Mouse (Mus musculus) retina, adult 2 months (tissue): ENCODE results near the gene Cobl.

Experiments used
- DNase-seq: peaks from one replicate; pipeline ENCODE4 v3.0.0-alpha.2; 2012; ENCODE audit warnings: low read depth, low spot score

Cobl gene

DNA sequence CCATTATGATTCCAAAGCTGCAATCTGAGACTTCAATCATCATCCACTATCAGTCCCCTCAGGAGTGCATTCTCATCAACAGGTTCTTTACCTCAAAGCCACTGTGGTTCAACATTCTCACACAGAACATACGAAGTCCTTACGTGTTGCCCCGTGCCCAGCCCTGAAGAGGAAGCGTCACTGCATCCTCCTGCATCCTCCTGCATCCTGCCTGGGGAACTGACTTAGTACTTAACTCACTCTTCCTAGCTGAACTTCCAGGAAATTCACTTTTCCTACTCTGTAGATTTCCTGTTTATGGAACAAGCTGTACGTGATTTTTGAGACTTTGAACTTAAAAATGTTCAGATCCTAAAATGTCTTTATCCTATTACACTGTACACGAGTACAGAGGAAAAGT lies 153.3 kb downstream of the Cobl start:
- DNase-seq, result no peak

DNA sequence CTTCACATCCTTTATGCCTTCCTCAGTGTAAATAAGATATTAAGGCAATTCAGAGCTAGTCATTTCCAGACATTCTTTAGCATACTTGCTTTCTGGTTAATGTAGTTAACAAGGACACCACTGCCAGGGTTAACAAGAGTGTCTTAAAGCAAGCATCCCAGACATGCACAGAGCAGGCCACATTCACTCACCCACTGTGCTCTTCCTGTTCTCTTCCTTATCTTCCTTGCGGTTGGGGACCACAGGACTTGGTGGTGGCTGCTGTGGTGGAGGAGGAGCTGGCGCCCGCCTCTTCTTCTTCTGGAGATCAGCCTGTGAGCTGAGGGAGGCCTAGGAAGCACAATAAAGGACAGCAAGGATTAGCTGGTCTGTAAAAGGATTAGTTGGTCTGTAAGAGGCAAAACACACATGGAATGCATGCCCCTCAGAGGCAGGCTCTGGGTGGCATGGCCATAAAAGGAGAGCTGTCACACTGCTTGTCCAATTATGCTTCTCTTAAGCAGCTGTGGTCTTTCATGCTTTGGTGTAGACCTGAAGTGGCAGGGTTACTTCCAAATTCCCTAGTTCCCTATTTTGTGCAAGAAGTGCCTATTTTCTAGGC lies 155.2 kb downstream of the Cobl start:
- no peak for DNase-seq

DNA sequence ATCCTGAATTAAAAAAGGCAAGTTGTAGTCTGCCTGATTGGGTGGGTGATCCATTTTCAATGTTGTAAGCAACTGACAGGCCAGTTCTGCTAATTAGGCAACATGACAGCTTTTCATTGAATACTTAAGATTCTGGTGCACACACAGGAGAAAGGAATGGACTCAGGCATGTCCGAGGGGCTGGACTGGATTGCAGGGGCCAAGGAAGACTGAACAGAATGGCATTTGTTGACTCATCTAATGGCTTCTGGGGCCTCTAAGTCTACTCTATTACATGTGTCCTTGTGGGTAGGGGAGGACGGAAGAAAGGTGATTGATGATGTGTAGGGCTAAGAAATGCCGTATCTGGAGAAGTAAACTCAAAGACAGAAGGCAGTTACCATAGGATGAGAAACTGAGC lies 159.9 kb downstream of the Cobl start:
- no peak for DNase-seq

DNA sequence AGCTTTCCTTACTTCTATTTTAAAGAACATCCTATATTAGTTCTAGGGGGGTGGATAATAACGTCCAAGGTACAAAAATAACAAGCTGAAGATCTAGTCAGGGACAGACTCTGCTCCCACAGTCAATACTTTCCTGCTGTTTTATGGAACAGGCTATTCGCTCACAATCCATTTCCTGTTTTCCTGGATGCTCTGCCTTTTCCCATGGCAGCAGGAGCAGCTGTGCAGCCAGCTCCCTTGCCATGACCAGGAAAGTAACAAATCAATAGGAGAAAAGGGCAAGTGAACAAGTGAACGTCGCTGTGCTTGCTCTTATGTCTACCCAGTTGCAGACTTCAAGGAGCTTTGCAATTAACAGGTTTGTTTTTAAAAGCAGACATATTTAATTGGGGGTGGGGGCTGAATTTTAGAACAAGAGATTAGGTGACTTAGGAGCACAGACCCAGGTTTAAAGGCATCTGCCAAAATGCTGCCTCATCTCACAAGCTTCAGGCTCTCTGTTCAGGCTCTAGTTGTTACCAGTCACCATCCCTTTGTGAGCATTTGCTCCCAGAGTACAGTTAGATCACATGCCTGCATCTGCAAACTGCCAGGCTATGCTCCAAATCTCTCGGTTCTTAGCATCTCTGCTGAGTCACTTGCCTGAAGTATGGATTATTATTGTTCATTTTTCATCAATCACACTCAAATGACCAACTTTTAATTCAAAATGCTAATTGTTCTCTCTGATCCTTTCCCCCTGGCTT lies 164.9 kb downstream of the Cobl start:
- DNase-seq, result no peak

DNA sequence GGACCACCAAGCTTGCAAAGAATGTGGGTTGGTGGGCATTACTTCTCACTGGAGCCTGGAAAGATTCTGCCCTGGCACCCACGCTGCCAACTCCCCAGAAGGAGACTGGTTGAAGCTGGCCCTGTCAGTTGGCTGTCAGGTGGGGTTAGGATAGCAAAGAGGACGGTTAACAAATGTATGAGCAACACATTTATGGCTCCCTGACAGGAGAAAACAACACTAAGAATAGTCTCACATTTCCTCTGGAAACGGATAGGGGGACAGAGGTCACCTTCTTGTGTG lies 173.2 kb downstream of the Cobl start:
- DNase-seq, result no peak

DNA sequence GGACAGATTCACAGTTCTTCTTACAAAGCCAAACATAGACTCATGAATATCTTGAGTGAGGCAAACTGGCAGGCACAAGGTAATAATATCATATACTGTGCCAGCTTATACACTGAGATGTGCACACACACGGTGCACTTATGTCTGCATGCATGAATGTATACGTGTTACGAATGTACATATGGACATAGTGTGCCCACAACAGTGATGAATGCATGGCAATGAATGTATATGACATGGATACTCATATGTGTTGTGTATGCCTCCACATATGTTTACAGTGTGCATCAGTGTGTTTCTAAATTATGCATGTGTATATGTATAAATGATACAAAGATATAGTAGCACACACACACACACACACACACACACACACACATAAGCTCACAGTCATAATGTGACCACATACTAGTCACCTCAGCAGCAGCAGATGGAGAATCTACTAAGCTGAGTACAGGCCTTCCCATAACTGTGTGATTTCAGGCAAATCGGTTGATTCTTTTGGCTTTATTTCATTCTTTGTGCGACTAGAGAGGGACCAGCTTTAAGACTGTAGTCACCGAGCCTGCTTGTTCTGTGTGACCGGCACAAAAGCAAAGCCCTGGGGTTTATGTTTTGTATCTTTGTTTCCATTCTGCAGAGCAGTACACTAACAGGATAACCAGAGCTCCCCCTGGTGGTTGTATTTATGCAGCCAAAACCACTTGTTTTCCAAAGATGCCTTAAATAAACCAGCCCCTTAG lies 173.7 kb downstream of the Cobl start:
- DNase-seq, result peak; percentile 37

DNA sequence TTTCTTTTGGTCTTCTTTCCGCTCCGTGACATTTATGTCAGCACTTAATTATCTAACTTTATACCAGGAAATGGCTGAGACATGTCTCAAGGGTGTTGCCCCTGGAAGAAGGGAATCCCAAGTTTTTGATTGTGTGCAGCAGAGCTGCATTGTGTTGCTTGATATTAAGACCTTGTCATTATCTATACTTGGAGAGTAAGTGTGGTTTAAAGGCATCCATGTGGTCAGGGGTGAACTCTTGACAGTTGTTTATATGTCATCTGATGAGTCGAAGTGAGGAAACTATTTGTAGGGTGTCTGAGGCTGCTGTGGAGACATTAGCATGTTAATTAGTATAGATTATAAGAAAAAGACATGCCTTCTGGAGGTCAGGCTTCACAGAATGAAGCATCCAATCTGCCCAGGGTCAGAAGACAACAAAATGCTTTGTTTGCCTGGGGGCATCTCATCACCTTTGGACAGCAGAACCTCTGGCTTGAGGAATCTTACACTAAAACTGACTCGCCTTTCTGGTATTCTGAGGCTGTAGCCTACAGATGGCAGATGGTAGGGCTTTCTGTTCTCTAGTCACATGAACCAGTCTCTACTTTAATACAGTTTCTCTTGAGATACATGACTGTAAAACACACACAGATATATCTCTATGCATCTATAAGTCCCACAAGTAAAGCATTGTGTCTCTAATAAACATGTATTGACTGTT lies 179.3 kb downstream of the Cobl start:
- no peak for DNase-seq

DNA sequence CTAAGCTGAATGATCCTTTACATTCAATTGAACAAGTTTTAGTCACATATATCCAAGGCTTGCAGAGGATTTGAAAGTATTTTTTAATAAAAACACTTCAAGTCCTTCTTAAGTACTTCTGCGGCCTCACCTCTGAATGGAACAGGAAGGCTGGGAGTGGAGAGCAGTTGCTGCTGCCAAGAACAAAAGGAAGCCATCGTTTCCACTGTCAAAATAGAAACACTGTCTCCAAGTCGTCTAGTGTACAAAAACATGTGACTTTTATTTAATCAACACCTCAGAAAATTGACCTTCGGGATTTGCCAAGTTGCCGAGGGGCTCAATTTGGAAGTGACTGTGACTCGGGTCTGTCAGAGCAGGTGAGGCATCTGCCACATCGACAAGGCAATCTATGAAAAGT lies 184.0 kb downstream of the Cobl start:
- no peak for DNase-seq

DNA sequence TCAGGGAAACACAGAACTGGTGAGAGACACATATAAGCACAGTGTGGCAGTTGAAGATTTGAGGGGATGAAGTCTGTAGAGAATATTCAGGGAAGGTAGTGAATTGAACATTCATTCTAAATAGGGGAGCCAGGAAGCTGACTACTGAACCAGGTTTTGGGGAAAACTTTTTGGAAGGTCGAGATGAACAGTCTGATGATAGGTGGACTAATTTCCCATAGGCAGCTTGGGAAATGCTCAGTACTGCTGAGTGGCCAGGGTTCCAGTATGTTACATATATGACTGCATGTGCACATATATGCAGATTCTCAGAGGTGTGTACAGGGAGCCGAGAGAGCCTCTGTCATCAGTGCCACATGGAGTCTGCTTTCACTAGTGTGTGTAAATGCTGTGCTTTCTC lies 190.5 kb downstream of the Cobl start:
- DNase-seq, result no peak

DNA sequence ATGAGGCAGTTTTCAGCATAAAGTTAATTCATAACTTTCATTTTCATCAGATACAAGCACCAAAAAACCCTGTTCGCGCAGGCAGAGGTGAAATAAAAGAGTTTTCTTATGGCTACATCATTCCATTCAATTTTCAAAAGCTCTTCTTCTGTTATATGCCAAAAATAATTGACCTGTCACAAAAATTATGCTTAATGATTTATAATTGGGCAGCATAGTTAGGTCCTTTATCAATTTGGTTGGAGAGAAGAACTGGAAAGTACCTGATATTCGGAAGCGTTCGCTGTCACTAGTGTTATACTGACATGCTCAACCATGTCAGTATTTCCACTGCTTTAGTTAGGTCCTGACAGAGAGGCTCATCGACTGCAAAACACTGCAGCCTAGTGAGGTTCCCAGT lies 191.0 kb downstream of the Cobl start:
- no peak for DNase-seq

DNA sequence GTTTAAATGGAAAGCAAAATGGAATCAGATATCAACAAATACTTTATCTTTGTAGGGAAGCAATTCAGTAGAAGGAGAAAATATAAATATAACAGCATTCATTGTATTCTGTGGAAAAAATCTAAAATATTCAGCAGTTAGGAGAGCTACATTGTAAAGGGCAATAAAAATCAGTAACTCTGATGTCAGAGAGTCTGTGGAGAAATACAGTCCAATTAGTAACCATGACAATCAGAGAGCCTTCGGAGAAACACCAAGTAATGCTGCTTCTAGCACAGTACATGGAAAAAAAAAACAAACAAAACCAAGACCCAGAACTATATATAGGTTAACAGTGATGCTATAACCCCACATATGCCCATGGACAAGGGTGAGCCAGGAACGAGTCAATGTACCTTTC lies 206.3 kb downstream of the Cobl start:
- DNase-seq, result no peak

DNA sequence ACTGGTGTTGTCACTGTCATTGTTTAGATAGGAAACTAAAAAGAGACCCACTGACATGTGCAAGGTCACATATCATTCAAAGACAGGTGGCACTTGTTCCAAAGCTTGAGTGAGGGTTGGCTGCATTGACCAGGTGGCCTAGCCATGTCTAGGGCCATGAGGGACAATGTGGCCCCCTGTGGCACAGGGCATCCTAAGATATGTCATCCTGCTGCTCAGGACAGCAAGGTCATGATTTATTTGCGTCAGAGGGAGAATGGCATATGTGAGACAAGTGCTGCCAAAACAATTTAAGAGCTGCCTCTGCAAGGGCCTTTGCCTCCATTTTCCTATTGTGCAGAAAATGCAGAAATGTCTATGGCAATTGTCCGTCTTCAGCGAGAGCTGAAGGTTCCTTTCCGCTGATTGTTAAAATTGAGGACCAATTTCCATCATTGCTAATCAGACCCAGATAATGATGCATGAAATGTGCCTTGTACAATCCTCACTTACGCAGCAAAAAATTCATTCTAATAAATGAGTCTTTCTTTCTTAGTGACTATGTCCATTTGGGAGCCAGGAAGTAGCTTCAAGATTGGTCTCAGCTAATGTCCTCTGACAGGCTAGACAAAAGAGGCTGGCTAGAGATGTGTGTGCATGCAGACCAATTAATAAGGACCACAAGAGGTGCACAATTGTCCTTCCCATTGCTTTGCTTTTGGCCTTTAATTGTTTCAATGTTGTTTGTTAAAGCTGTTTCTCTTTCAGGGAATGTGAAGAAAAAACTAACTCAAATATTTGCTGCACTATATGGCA lies 207.2 kb downstream of the Cobl start:
- DNase-seq, result no peak

DNA sequence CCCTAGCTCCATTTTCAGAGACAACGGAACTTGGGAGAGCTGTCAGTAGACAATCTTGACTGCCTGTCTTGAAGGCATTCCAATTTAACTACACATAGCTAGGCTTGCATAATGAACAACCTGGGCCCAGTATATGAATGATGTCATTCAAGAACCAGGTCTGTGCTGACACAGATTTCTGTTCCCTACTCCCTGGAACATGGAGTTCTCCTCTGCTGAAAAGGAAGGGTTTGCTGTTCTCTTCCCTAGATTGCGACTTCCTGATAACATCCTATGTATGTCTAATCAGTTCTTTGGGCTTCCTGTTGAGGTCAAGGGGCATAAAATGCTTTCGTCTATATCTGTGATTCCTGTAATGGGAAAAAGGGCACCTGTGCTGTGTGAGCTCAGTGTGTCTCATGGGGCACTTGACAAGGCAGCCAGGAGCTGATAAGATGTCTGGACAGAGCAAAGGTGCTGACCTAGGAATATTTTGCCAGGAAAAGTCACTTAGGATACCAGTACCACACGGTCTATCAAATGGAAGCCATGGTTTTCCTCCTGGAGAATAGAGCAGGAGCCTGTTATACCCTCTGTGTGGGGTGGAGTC lies 219.3 kb downstream of the Cobl start:
- DNase-seq, result no peak

DNA sequence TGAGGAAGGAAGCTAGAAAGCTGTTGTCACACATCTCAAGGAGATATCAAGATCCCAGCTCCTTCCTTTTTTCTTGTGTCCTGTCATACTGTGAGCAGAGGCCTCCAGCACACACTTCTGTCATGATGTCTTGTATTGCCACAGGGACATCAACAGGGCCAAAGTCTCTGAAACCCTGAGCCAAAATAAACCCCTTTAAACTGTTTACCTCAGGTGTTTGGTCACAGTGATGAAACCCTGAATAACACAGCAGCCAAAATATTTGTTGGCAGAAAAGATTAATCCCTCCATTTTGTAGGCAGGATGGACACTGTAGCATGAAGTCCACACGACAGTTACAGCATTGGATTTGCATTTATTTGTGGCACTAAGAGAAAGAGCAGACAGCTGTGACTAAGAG lies 228.4 kb downstream of the Cobl start:
- DNase-seq, result no peak

DNA sequence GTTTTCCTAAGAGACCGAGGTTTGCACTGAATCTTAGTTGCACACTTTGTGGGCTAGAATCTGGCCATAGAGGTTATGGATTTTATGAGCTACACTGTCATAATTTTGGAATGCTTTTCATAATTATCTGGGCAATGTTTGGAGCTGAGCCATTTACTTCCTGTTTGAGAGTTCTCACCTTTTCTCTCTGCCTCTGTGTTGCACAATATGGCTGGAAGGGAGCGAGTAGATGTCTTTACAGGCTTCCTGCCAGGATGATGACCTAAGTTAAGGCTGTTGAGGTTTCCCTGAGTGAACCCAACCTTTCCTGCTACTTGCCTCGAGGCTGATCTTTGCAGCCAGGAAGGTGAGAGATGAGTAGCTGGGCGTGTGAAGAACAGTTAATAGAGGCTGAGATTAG lies 229.9 kb downstream of the Cobl start:
- no peak for DNase-seq

DNA sequence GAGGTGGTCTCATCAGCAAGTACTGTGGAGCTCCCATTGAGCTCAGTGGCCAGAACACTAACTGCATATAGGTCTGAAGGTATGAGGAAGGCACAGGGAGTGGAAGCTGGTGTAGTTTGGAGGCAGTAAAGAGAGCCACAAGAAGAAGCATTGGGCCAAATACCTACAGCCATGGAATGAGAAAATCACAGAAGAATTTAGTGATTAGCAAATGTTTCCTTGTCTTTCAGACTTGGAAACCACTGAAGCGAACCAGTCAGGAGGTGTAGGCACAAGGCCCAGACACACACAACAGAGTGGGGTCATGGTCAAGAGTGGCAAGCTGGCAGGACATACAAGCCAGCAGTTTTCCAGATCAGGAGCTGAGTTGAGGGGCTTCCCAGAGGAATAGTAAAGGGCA lies 230.6 kb downstream of the Cobl start:
- no peak for DNase-seq

DNA sequence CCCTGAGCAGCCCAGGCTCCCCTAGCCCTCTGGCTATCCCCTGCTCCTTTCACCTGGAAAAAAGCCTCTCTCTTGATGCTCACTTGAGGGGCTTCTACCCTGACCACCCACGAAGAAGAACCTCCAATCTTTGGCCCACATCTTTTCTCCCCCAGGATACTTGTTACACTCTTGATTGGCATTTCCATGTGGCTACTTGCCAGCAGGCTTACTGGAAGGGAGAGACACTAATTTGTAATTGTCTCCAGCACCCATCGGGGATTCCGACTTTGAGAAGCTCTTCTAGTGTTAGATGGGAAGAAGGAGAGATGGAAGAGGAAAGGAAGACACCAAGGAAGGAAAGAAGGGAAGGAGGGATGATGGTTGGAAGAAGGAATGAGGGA lies 232.0 kb downstream of the Cobl start:
- DNase-seq, result no peak

DNA sequence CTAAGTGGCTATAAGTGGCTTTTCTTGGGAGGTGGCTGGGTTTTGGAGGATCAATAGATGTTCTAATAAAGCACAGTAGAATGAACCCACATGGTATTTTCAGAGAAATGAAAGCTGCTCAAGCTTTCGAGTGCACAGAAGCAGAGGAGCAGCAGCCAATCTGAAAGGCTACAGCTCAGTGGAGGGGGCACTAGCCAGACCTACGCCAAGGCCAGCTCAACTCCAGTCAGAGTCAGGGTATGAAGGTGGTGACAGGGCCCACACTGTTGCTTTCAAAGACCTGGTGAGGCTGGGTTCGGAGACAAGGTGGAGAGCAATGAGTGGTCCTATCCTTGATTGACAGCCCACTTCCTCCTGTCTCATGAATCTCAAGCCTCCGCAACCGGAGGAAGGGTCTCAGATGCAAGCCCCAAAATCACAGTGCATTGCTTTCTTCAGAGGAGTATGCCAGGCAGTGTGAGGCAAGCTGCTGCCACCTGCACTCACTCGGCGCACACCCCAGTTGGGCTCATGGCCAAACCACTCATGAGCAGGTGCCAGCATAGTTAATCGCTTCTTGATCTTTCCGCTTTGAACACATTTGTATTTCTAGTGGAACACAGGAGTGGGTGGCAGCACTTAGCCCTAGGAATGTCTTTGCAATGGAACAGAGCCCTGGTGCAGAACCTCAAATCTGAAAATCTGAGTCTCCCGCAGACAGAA lies 232.6 kb downstream of the Cobl start:
- no peak for DNase-seq

DNA sequence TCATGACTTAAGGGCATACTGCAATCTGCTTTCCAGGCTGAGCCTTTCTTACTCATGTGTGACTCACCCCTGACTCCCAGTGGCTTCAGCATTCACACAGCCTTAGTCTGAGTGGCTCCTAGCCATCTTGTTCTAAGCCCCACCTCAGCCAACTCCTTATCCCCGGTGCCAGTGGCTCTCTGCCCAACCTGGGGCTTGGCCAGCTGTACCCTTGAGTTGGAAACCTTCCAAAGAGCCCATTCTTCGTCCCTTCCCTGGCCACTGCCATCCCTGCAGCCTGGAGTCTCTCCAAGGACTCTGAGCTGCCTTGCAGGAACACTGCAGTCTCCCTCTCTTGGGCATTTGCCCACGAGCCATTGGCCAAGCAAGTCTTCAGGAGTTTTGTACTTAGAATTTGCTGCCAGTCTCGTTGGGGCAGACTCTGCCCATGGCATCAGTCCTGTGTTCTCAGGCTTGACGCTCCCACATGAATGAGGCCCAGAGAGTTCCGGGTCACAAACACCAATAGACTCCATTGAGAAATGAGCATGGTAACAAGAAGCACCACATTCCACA lies 233.2 kb downstream of the Cobl start:
- no peak for DNase-seq

DNA sequence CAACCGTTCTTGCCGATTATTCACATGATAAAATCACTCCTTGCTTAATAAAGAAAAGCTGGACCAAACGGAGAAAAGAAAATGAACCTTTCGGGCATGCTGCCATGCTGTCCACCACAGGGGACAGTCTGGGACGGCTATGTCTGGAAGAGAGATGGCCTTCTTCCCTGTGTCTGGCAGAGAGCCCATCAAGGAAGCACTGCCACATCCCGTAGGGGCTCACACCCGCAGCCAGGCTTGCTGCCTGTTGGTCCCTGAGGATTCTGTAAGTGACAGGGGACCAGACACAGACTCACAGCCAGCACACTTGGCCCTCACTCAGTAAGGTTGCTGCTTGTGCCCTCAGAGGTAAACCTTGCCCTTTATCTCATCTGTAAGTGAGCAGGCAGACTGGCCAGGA lies 235.3 kb downstream of the Cobl start:
- DNase-seq, result no peak

DNA sequence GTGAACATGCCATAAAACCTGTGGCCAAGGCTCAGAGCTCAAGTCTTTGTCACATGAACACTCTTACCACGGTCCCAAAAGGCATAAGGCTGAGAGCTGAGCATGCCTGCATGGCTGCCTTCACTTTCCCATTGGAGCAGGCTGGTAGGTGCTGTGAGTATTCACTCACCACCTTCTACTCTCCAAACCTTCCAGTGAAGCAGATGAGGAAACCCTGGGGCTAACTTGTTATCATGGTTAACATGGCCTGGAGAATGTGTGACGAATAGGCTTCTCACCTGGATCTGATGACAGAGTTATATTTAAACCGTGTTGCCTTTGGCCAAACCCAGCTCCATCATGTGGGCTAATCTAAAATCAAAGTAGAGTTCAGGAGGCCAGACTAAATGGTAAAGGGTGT lies 237.4 kb downstream of the Cobl start:
- DNase-seq, result no peak
